Mouse (Mus musculus) embryonic facial prominence, embryonic 12.5 days (tissue): ENCODE results near the gene Rims1. TPM values are rescaled to one million over a fixed set of nuclear protein-coding genes. Genes with fewer than 3 reads are reported as not detected.

ENCODE experiments used
- ATAC-seq: fragments of 200-750 bp; cut with Nextera tagmentation; 2 replicates; pipeline ENCODE4 v1.8.0; 2017; ENCODE audit not compliant: insufficient number of reproducible peaks, insufficient read depth, low FRiP score, low TSS enrichment
- H3K27ac ChIP-seq: fragments of 300-500 bp; sonication (generic); 2 replicates; pipeline ENCODE4 v1.5.1; 2016; ENCODE audit warnings: mild to moderate bottlenecking
- H3K27me3 ChIP-seq: fragments of 300-500 bp; sonication (generic); 2 replicates; pipeline ENCODE4 v1.6.1; 2016; ENCODE audit warnings: mild to moderate bottlenecking, moderate library complexity
- H3K36me3 ChIP-seq: fragments of 300-500 bp; sonication (generic); 2 replicates; pipeline ENCODE4 v1.6.1; 2016; ENCODE audit warnings: mild to moderate bottlenecking
- H3K4me1 ChIP-seq: fragments of 300-500 bp; sonication (generic); 2 replicates; pipeline ENCODE4 v1.6.1; 2016
- H3K4me2 ChIP-seq: fragments of 300-500 bp; sonication (generic); replicated peaks from 2 replicates; pipeline ENCODE4 v1.6.1; 2016; ENCODE audit warnings: mild to moderate bottlenecking, moderate library complexity
- H3K4me3 ChIP-seq: fragments of 300-500 bp; sonication (generic); 2 replicates; pipeline ENCODE4 v1.5.1; 2016; ENCODE audit warnings: mild to moderate bottlenecking
- H3K9ac ChIP-seq: fragments of 300-500 bp; sonication (generic); 2 replicates; pipeline ENCODE4 v1.6.1; 2016; ENCODE audit warnings: mild to moderate bottlenecking, moderate library complexity
- H3K9me3 ChIP-seq: fragments of 300-500 bp; sonication (generic); 2 replicates; pipeline ENCODE4 v1.6.1; 2016; ENCODE audit warnings: mild to moderate bottlenecking, moderate library complexity
- WGBS: fragments of 180-500 bp; shearing (Covaris S2); methylation state at CpG from one replicate; pipeline ENCODE4 v1.1.7; 2016; 5-methylcytosine and 5-hydroxymethylcytosine counted together
- polyA plus RNA-seq: library from polyadenylated mRNA; unstranded; fragments of >200 nt; fragmentation: Nextera tagmentation; extraction: Ambion mirVana; gene quantifications from 2 replicates; pipeline ENCODE4 v1.2.1, GENCODE M21; 2016

Gene Rims1
- polyA plus RNA-seq, 1 experiment from 2014 or later: 4.0 TPM

DNA sequence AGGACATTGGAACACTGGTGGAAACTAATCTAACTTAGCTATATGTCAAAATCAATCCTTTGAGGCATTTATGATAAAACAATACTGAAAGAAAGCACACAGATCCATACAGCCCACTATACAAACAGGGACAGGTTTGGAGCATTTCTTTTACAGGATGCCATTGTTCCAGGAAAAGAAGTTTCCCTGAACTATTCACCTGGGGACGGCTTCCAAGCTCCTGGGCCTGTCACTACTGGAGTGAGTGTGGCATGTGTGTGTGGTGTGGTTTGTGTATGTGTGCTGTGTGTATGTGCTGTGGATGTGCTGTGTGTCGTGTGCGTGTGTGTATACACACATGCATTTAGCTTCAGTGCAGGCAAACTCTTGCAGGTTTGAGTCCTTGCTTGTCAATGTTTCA, 338.8 kb downstream of the Rims1 start:
- 81% methylated on average over 3 of the region's 3 CpGs for WGBS
- Histone ChIP-seq H3K4me3 (no peak overlapping the region), H3K9me3 (no peaks in the 10 kb centered on the region), H3K36me3 (no peaks in the 10 kb centered on the region), H3K4me1 (no peaks in the 10 kb centered on the region), H3K27me3 (no peaks in the 10 kb centered on the region), H3K9ac (no peak overlapping the region), H3K27ac (no peak overlapping the region), H3K4me2 (no peak overlapping the region)
- ATAC-seq: no peak

- no peak for ATAC-seq
- Histone ChIP-seq H3K36me3 (no peaks in the 10 kb centered on the region), H3K9me3 (no peaks in the 10 kb centered on the region), H3K4me2 (no peak overlapping the region), H3K27me3 (no peaks in the 10 kb centered on the region), H3K27ac (no peak overlapping the region), H3K4me3 (no peak overlapping the region), H3K4me1 (no peaks in the 10 kb centered on the region), H3K9ac (no peak overlapping the region)
- WGBS: 47% methylated on average over 2 of the region's 2 CpGs
Measured at GRCm38 (mm10) chr1:22466597-22466996, 339.2 kb downstream of the Rims1 start.

DNA sequence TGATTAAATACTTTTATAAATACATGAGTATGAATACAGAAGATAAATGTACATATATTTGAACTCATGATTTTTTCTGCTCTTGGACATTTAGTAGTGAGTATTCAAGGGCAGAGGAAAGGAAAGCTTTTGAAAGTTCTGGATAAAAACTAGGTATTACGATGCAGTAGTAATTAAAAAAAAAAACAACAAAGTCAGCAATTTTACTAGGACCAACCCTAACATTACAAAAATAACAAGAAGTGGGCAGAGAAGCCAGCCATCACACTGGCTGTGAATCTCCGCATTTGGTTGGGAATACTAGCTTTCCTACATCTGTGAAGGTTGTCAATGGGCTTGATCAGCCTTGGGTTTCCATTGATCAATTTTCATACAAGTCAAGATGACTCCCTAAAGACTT, 381.8 kb downstream of the Rims1 start:
- no peak for ATAC-seq
- no peaks in the 10 kb centered on the region for H3K9me3 ChIP-seq
- WGBS: 90% methylated on average over 2 of the region's 2 CpGs

DNA sequence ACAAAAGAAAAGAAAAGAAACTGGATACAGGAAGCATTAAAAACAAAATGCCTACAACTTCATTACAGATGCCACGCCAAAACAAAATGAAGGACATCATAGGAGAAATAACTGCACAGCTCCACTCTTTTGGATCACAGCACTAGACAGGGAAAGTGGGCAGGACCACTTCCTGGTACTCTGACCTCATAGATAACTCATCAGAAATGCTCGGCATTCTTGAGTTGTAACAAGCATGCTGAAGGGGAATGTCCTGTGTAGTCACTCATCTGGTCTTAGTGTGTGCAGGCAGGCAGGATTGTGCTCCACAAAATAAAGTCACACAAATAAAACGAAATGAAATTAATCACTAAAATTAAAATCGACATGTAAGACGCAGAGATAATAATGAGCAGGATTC, 383.7 kb downstream of the Rims1 start:
- ATAC-seq: no peak
- Histone ChIP-seq H3K4me1 (no peaks in the 10 kb centered on the region), H3K4me2 (no peak overlapping the region), H3K4me3 (no peak overlapping the region), H3K36me3 (no peaks in the 10 kb centered on the region), H3K9me3 (no peaks in the 10 kb centered on the region), H3K9ac (no peak overlapping the region), H3K27ac (no peak overlapping the region), H3K27me3 (no peaks in the 10 kb centered on the region)
- WGBS: 67% methylated on average over 5 of the region's 5 CpGs

More for the DNA sequence above, 381.8 kb downstream of the Rims1 start:
- Histone ChIP-seq H3K4me3 (no peak overlapping the region), H3K27ac (no peak overlapping the region), H3K27me3 (no peaks in the 10 kb centered on the region), H3K36me3 (no peaks in the 10 kb centered on the region), H3K4me2 (no peak overlapping the region), H3K4me1 (no peaks in the 10 kb centered on the region), H3K9ac (no peak overlapping the region)

- Histone ChIP-seq H3K27me3 (no peaks in the 10 kb centered on the region), H3K4me1 (no peaks in the 10 kb centered on the region), H3K9ac (no peak overlapping the region), H3K4me2 (no peak overlapping the region), H3K4me3 (no peak overlapping the region), H3K9me3 (no peaks in the 10 kb centered on the region), H3K36me3 (no peaks in the 10 kb centered on the region), H3K27ac (no peak overlapping the region)
- ATAC-seq: no peak
- WGBS: 81% methylated on average over 7 of the region's 7 CpGs
Measured at GRCm38 (mm10) chr1:22410173-22410572, 395.6 kb downstream of the Rims1 start.

DNA sequence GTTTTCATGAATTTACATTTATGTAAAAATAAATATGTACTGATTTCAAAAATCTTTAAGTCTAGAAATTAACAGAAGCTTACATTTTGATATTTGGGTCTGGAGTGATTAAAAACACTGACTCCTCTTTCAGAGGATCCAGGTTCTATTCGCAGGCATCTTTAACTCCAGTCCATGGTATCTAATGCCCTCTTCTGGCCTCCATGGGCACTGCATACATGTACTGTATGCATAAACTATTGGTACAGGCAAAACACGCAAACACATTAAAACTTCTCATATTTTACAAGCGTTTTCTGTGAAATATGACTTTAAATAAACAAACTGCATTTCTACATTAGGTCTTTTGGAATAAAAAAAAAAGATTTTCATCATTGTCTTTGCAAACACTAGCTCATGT, 419.4 kb downstream of the Rims1 start:
- WGBS: 56% methylated on average over 3 of the region's 3 CpGs
- H3K36me3 ChIP-seq: no peaks in the 10 kb centered on the region
- H3K9me3 ChIP-seq: no peaks in the 10 kb centered on the region
- H3K27ac ChIP-seq: no peak overlapping the region
- no peak overlapping the region for H3K4me2 ChIP-seq
- H3K4me1 ChIP-seq: no peaks in the 10 kb centered on the region
- H3K4me3 ChIP-seq: no peak overlapping the region
- no peaks in the 10 kb centered on the region for H3K27me3 ChIP-seq
- no peak for ATAC-seq
- no peak overlapping the region for H3K9ac ChIP-seq

GRCm38 (mm10) chr1:22377652-22378051, 428.1 kb downstream of the Rims1 start:
- no peak overlapping the region for H3K9ac ChIP-seq
- H3K4me2 ChIP-seq: no peak overlapping the region
- no peaks in the 10 kb centered on the region for H3K27me3 ChIP-seq
- 80% methylated on average over 5 of the region's 5 CpGs for WGBS
- no peak overlapping the region for H3K27ac ChIP-seq
- H3K9me3 ChIP-seq: no peaks in the 10 kb centered on the region
- ATAC-seq: no peak
- no peaks in the 10 kb centered on the region for H3K36me3 ChIP-seq
- H3K4me3 ChIP-seq: no peak overlapping the region
- no peaks in the 10 kb centered on the region for H3K4me1 ChIP-seq

GRCm38 (mm10) chr1:22377062-22377461, 428.7 kb downstream of the Rims1 start:
- no peak for ATAC-seq

GRCm38 (mm10) chr1:22356209-22356608, 449.6 kb downstream of the Rims1 start:
- WGBS: 70% methylated on average over 2 of the region's 2 CpGs
- Histone ChIP-seq H3K4me1 (no peaks in the 10 kb centered on the region), H3K4me3 (no peak overlapping the region), H3K9me3 (no peaks in the 10 kb centered on the region), H3K27me3 (no peaks in the 10 kb centered on the region), H3K4me2 (no peak overlapping the region), H3K27ac (no peak overlapping the region), H3K36me3 (no peaks in the 10 kb centered on the region), H3K9ac (no peak overlapping the region)
- ATAC-seq: no peak

More at GRCm38 (mm10) chr1:22377062-22377461, 428.7 kb downstream of the Rims1 start:
- no peaks in the 10 kb centered on the region for H3K36me3 ChIP-seq
- no peak overlapping the region for H3K4me3 ChIP-seq
- no peak overlapping the region for H3K27ac ChIP-seq
- no peak overlapping the region for H3K9ac ChIP-seq
- 51% methylated on average over 6 of the region's 6 CpGs for WGBS
- no peak overlapping the region for H3K4me2 ChIP-seq
- H3K9me3 ChIP-seq: no peaks in the 10 kb centered on the region
- H3K27me3 ChIP-seq: no peaks in the 10 kb centered on the region
- H3K4me1 ChIP-seq: no peaks in the 10 kb centered on the region

DNA sequence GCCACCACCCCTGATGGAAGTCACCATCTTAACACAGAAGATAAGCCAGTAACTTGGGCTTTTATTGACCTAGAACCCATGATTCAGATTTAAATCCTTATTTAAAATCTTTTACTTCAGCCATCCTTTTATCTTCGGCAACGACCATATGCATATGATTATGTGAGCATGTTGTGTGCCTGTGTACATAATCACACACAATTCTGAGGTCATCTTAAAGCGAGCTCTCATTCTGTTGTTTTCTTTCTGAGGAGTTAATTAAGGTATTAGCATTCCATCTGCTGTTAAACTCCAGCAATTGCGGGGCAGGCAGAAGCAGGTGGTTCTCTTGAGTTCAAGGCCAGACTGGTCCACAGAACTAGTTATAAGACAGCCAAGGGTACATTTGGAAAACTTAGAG, 452.1 kb downstream of the Rims1 start:
- no peaks in the 10 kb centered on the region for H3K36me3 ChIP-seq
- no peak overlapping the region for H3K4me2 ChIP-seq
- 58% methylated on average over 4 of the region's 4 CpGs for WGBS
- H3K27me3 ChIP-seq: no peaks in the 10 kb centered on the region
- no peak overlapping the region for H3K27ac ChIP-seq
- no peak overlapping the region for H3K9ac ChIP-seq
- H3K4me1 ChIP-seq: no peaks in the 10 kb centered on the region
- H3K4me3 ChIP-seq: no peak overlapping the region
- no peak for ATAC-seq
- no peaks in the 10 kb centered on the region for H3K9me3 ChIP-seq

DNA sequence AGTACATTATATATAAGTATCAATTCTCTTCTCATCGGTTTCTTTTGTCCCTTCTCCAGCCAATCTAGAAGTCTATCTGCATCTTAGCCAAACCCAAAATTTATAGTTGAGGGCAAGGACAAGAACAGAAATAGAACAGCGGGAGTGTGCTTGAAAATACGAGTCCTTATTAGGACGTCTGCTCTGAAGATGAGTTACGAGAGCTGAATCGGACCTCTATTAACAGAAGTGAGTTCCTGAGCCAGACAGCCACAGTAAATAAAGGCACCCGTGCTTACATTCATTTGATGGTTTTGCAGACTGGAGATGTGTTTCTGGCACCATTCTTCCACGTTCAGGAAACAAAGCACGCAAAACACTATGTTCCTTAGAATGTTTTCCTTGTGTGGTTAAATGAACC, 466.9 kb downstream of the Rims1 start:
- no peak overlapping the region for H3K27ac ChIP-seq
- H3K4me3 ChIP-seq: no peak overlapping the region
- no peaks in the 10 kb centered on the region for H3K9me3 ChIP-seq
- no peak overlapping the region for H3K4me2 ChIP-seq
- H3K4me1 ChIP-seq: no peaks in the 10 kb centered on the region
- H3K27me3 ChIP-seq: no peaks in the 10 kb centered on the region
- no peaks in the 10 kb centered on the region for H3K36me3 ChIP-seq
- ATAC-seq: no peak
- no peak overlapping the region for H3K9ac ChIP-seq
- WGBS: 82% methylated on average over 9 of the region's 9 CpGs

DNA sequence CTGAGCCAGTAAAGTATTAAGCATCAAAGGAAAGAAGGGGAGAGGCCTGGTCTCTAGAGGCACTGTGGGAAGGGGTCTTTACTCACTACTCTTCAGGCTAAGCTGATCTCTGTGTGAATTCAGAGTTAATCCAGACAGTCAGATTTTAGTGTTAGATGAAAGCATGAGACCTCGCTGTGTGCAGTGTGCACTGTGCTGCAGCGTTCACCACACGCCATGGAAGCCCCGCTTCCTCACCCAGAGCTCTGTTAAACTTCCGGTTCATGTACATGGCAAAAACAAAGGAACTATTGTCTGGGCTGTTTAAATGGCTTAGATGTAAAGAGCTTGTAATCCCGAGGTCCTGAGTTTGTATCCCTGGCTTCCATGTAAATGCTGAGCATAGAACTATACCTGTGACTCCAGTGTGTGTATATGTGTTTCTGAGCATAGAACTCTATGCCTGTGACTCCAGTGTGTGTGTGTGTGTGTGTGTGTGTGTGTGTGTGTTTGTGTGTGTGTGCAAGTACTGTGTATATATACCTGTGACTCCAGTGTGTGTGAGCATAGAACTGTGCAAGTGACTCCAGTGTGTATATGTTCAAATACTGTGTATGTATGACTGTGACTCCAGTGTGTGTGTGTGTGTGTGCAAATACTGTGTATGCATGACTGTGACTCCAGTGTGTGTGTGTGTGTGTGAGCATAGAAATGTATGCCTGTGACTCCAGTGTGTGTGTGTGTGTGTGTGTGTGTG, 484.7 kb downstream of the Rims1 start:
- ATAC-seq: no peak
- no peak overlapping the region for H3K27ac ChIP-seq
- 19% methylated on average over 6 of the region's 6 CpGs for WGBS

More for the DNA sequence above, 484.7 kb downstream of the Rims1 start:
- Histone ChIP-seq H3K4me3 (no peak overlapping the region), H3K4me1 (peaks cover 8% of the 10 kb centered on the region; the same call in 1 of the 2 replicates), H3K27me3 (no peaks in the 10 kb centered on the region), H3K9me3 (no peaks in the 10 kb centered on the region), H3K36me3 (no peaks in the 10 kb centered on the region), H3K9ac (no peak overlapping the region), H3K4me2 (no peak overlapping the region)
